Mouse (Mus musculus) layer of hippocampus, adult 8-10 months (tissue): Measurements from ENCODE around the gene Tuba4a. TPM values are rescaled to one million over a fixed set of nuclear protein-coding genes. Genes with fewer than 3 reads are reported as not detected.

Experiments
- DNase-seq, 2 experiments: peaks; one replicate each; pipeline ENCODE4 v3.0.0; 2022; ENCODE audit warnings: low spot score in 2 of 2
- microRNA-seq, 2 experiments: library from miRNA; unstranded; fragments of <30 nt; microRNA quantifications; one replicate each; pipeline ENCODE4 v1.2.0; 2022
- total RNA-seq, 4 experiments: library from RNA; stranded (reverse); gene quantifications; 2 replicates each; pipeline ENCODE4 v1.2.4; 2022

The Tuba4a gene
- total RNA-seq, 4 experiments from 2014 or later, result 488 to 539 (median 494) TPM

- peak; percentile 92 for DNase-seq
Observed at GRCm38 (mm10) chr1:75168472-75169464, 50.9 kb downstream of the Tuba4a start, which contains the start of gene Zfand2b. Zfand2b (plus strand) TSS chr1:75168646.

- no peak for DNase-seq
Observed at GRCm38 (mm10) chr1:75168093-75168471, 51.6 kb downstream of the Tuba4a start.

Small RNA genes within 50 kb of the gene (microRNA-seq; reads per million reads assigned to microRNA genes)
- 0 reads per million in 2 experiments for gene Gm27943

Other genes starting within 250 kb of the Tuba4a start
- gene Nhej1, start 94.7 kb downstream of the Tuba4a start, total RNA-seq, result 1 to 10 TPM; 1.7 to 2.7 (median 2.1) TPM
- under 1 TPM in 3 of 4 experiments, not detected in 1; 0.22 to 0.45 (median 0.35) TPM for gene Slc23a3, start 86.0 kb downstream of the Tuba4a start, total RNA-seq
- gene Cnppd1, start 77.2 kb downstream of the Tuba4a start, total RNA-seq, result 10 to 100 TPM; 33.6 to 36.1 (median 35.3) TPM
- gene Retreg2, start 77.1 kb downstream of the Tuba4a start, total RNA-seq, result 100 to 1,000 TPM; 167 to 182 (median 171) TPM
- gene Zfand2b, start 51.2 kb downstream of the Tuba4a start, total RNA-seq, result 10 to 100 TPM; 26.5 to 37.4 (median 32.4) TPM
- gene Abcb6, start 39.5 kb downstream of the Tuba4a start, total RNA-seq, result 10 to 100 TPM; 23.6 to 32.0 (median 26.2) TPM
- 10 to 100 TPM; 25.5 to 38.5 (median 31.3) TPM for gene Ankzf1, start 27.7 kb downstream of the Tuba4a start, total RNA-seq
- 100 to 1,000 TPM in 2 of 4 experiments, 10 to 100 TPM in 2; 97.6 to 119 (median 105) TPM for gene Atg9a, start 27.7 kb downstream of the Tuba4a start, total RNA-seq
- 10 to 100 TPM; 14.1 to 22.4 (median 18.5) TPM for gene Glb1l, start 9.1 kb downstream of the Tuba4a start, total RNA-seq
- 10 to 100 TPM; 78.7 to 88.5 (median 84.5) TPM for gene Stk16, start 9.0 kb downstream of the Tuba4a start, total RNA-seq
- gene A630095N17Rik, start 12.2 kb upstream of the Tuba4a start, total RNA-seq, result not detected
- gene Dnajb2, start 16.5 kb upstream of the Tuba4a start, total RNA-seq, result 100 to 1,000 TPM in 1 of 4 experiments, 10 to 100 TPM in 3; 83.1 to 108 (median 93.1) TPM
- 100 to 1,000 TPM; 360 to 457 (median 395) TPM for gene Ptprn, start 44.6 kb upstream of the Tuba4a start, total RNA-seq
- gene Resp18, start 58.5 kb upstream of the Tuba4a start, total RNA-seq, result 100 to 1,000 TPM; 102 to 169 (median 125) TPM
- gene Dnpep, start 98.1 kb upstream of the Tuba4a start, total RNA-seq, result 10 to 100 TPM; 41.2 to 49.8 (median 45.4) TPM
- gene Des, start 140.5 kb upstream of the Tuba4a start, total RNA-seq, result 1 to 10 TPM in 3 of 4 experiments, under 1 TPM in 1; 0.60 to 1.9 (median 1.5) TPM
- gene Speg, start 155.4 kb upstream of the Tuba4a start, total RNA-seq, result 100 to 1,000 TPM; 168 to 185 (median 182) TPM
- 10 to 100 TPM; 58.3 to 77.2 (median 72.7) TPM for gene Gmppa, start 216.1 kb upstream of the Tuba4a start, total RNA-seq
- gene Asic4, start 230.6 kb upstream of the Tuba4a start, total RNA-seq, result 1 to 10 TPM; 5.8 to 6.6 (median 6.0) TPM